Mouse (Mus musculus) 416B (cell line): ENCODE data around the gene Phka2.

Experiments used
- DNase-seq: peaks from one replicate; pipeline ENCODE4 v3.0.0; 2011; ENCODE audit warnings: low read depth

Phka2 gene

GRCm38 (mm10) chrX:160598562-160599458 is 96.8 kb downstream of the Phka2 start:
- DNase-seq, result no peak

GRCm38 (mm10) chrX:160601053-160601452 is 99.1 kb downstream of the Phka2 start:
- peak; percentile 22 for DNase-seq

- no peak for DNase-seq
These were observed 100.8 kb downstream of the Phka2 start for GRCm38 (mm10) chrX:160602770-160603169.

- no peak for DNase-seq
These were observed 101.3 kb downstream of the Phka2 start for GRCm38 (mm10) chrX:160603316-160603715.

- peak; percentile 36 for DNase-seq
These were observed 102.1 kb downstream of the Phka2 start for GRCm38 (mm10) chrX:160603981-160604541.

GRCm38 (mm10) chrX:160609849-160610248 is 107.9 kb downstream of the Phka2 start:
- peak; percentile 69 for DNase-seq

- no peak for DNase-seq
These were observed 108.5 kb downstream of the Phka2 start for GRCm38 (mm10) chrX:160610482-160610881.

GRCm38 (mm10) chrX:160610882-160611644 is 109.1 kb downstream of the Phka2 start:
- no peak for DNase-seq
